Mouse (Mus musculus) heart, postnatal 14 days (tissue): ENCODE measurements at regions not wholly inside any gene's neighbourhood (a gene's known extent, or its start where the extent isn't known, plus 50 kb on each side); places are given as distances from the start of the nearest gene placed in this dataset.

ENCODE experiments used
- DNase-seq, 2 experiments: peaks; one replicate each; pipeline ENCODE4 v3.0.0; 2021 to 2022
- intact Hi-C: fragments of 180-260 bp; cut with DNase I; formaldehyde crosslinking; loops from one replicate; pipeline ENCODE4 v1.15.1; 2025

DNA sequence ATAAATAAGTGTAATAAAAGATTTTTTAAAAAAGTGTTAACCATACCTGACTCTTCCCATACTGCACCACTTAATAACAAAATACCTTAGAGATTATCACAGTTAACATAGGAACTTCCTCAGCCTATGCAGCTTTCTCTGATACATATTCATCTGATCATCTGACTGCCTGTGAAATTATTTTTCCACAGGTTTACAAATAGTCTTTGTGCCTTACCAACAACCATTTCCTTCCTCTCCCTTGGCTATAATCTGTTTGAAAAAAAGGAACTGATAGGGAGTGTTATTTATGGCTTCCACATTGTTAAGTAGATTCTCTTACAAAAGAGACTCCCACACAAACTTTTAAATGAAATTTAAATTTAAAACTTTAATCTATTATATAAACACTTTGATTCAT is 575.0 kb upstream of the B3galt2 start:
- DNase-seq: no peak

GRCm38 (mm10) chr1:143071781-143072382 is 568.6 kb upstream of the B3galt2 start:
- intact Hi-C loops: no loop called here
- DNase-seq: no peak

More for the DNA sequence above, 575.0 kb upstream of the B3galt2 start:
- intact Hi-C loops: no loop called here

DNA sequence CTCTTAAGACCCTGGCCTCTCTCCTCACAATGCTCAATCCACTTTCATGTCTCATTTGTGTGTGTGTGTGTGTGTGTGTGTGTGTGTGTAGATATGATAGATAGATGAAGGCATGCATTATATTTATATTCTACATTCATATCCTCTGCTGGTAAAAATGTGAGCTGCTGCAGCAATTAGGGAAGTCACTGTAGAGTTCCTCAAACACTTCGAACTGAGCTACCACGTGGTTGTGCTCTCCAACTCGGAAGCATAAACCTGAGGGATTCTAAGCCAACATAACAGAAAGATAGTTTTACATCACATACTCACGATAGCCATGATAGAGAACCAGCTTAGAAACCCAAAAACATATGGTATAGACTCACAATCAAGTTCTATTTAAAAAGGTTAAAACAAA is 565.5 kb upstream of the B3galt2 start:
- DNase-seq: no peak
- intact Hi-C loops: no loop called here

GRCm38 (mm10) chr1:143080441-143080840 is 560.0 kb upstream of the B3galt2 start:
- DNase-seq: no peak
- intact Hi-C loops: no loop called here

DNA sequence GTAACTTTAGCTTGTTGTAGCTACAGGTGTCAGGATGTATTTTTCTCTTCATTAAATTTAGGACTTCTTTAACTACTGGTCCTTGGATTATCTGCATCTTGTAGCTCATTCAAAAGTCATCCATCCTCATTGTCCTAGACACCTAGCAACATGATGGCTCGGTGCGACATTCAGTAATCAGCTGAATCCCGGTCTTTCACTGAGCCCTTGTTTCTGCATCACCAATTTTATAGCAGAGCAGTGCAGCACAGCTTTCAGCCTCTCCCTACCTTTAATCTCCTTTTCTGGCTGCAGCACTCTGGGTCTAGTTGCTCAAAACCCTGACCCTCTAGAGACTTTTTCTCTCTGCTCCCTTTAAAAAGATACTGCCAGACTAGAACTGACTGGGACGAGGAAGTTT is 543.6 kb upstream of the B3galt2 start:
- no peak for DNase-seq
- intact Hi-C loops: no loop called here

DNA sequence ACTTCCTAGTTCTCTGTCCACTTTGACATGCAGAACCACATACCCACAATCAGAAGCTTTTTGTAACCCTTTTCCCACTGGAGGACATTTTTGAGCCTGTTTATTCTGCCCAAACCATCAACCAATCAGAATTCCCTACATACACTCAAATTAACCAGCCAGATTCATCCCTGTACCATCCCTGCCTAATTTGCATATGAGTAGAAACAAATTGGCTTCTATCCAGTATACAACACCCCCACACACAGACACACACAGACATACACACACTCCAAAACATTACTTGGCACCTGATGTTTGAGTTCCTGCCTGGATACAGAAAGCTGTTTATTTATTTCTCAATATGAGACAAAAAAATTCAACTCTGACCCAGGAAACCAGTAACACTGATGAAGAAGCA is 542.2 kb upstream of the B3galt2 start:
- no peak for DNase-seq
- intact Hi-C loops: no loop called here

DNA sequence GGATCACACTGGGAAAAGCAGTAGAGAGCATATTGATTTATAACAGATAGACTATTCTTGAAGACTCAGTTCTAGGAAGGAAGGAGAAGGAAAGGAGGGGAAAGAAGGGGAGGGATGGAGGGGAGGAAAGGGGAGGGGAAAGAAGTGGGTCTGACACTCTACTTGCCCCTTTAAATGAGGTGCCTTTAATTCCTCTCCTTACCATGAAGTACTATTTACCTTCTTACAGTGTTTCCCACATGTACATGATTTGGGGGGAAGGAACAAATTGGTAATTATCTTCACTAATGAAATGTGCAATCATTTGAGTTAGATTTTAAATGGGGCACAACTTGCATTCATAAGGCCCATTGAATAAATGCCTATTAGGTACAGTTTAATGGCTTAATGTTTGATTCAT is 518.3 kb upstream of the B3galt2 start:
- intact Hi-C loops: no loop called here
- DNase-seq: no peak

DNA sequence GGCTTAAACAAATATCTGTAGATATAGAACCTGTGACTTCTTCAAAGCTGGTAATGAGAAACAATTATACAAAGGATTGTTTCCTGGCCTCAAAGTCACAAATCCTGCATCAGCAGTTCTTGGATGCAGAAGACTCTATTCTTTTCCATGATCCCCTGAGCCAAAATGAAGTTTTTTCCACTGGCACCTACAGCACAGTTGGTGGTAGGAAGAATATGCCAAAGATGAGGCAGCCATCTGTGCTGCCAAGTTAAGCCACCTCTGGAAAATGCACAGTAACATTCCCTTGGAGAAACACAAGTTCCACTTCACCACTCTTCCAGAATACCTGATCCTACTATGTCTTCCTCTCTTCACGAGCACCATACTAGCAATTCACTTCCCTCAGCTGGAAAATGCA is 510.2 kb upstream of the B3galt2 start:
- intact Hi-C loops: no loop called here
- DNase-seq: no peak

- no peak for DNase-seq
- intact Hi-C loops: no loop called here
Measured at GRCm38 (mm10) chr1:143132806-143133205, 507.7 kb upstream of the B3galt2 start.

DNA sequence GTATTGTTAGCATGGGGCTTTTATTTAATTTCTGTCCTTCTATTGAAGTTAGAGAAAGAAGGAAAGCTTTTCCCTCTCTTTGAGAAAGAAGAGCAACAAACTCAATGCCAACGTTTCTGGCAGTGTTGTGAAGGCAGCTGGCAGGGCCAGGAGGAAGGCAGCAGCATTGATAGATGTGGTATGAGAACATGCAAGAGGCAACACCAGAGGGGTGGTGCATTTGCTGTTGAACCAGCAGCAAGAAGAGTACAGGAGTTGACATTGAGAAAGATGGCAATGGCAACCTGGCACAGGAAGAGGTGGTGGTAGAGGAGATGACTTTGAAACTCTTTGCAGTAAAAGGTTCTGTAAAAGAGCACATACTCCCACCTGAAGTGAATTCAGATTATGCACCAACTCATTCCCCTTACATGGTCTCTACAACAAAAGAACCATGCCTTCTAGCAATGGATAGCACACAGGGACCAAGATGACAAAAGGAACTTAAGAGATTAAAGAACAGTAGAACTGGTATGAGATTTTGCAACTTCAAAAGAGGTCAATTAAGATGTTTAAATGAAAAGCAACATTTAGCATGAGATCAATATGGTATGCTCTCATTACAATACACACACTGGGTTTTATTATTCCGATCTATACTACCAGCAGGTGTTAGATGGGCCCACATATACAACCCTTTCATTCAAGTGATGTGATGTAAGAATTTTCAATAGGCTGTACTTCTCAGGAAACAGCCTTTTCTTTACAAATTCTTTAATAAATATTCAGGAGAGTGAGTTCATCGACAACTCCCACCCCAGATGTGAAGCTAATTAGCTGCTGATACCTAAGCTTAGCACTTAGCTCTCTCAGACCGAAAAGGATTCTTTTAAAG is 495.1 kb upstream of the B3galt2 start:
- intact Hi-C loops: no loop called here
- DNase-seq: no peak

- DNase-seq: peak in 1 of 2 experiments; percentile 1
- intact Hi-C loops: no loop called here
Measured at GRCm38 (mm10) chr1:143171286-143171685, 469.2 kb upstream of the B3galt2 start.

DNA sequence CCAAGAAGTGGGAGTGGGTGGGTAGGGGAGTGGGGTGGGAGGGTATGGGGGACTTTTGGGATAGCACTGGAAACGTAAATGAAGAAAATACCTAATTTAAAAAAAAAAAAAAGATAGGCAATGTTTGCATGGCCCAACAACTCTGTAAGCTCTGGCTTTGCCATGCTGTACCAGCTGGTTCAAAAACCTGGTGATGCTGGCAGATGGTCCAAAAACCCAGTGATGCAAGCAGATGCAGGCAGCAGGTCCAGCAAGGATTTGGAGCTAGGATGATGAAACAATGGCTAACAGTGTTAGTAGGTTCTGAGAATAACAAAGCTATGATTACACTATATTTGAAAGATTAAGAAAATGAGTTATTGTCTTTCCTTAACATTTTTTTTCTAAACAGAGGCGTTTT is 466.6 kb upstream of the B3galt2 start:
- intact Hi-C loops: no loop called here
- DNase-seq: no peak

- intact Hi-C loops: no loop called here
- no peak for DNase-seq
Measured at GRCm38 (mm10) chr1:143192167-143192793, 448.2 kb upstream of the B3galt2 start.

- intact Hi-C loops: no loop called here
- DNase-seq: no peak
Measured at GRCm38 (mm10) chr1:143200213-143200889, 440.1 kb upstream of the B3galt2 start.

GRCm38 (mm10) chr1:143200971-143201370 is 439.5 kb upstream of the B3galt2 start:
- intact Hi-C loops: no loop called here
- DNase-seq: no peak

GRCm38 (mm10) chr1:143202182-143202581 is 438.3 kb upstream of the B3galt2 start:
- no peak for DNase-seq

DNA sequence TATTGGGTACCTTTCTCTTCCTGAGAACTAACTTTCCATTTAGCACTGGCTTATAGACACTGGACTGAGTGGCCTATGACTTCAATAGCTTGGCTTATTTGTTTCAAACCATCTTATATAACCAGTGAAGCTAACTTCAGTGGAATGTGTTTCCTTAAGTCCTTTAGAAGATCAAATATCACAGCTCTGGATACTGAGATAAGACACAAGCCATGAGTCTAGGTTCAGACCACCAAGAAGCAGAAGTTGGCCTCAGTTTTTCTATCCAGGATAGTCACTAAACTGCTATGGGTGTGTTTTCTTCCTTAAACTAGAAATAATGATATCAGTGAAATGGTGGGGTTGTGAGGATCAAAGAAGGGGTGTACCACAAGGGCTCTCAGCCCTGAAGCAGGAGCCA is 436.4 kb upstream of the B3galt2 start:
- no peak for DNase-seq
- intact Hi-C loops: no loop called here

More at GRCm38 (mm10) chr1:143202182-143202581, 438.3 kb upstream of the B3galt2 start:
- intact Hi-C loops: no loop called here

DNA sequence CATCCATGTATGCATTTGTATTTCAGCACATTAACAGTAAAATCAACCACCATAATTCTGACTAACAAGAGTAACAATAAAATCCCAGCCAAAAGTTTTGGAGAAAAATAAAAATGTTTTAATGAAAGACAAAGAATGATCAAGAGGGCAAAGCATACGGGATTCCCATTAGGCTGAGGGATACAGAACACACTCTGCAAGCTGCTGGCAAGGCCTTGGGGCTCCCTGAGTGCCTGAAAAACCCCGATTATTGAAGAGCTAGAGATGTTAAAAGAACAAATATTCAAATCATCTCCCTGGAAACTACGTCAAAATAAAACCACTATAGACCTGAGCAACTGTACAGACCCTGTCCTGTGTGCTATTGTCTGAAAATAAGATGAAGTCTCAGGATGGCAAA is 433.5 kb upstream of the B3galt2 start:
- intact Hi-C loops: no loop called here
- DNase-seq: no peak

GRCm38 (mm10) chr1:143207399-143208065 is 432.9 kb upstream of the B3galt2 start:
- intact Hi-C loops: no loop called here
- no peak for DNase-seq

- intact Hi-C loops: no loop called here
Measured at GRCm38 (mm10) chr1:143217401-143217800, 423.1 kb upstream of the B3galt2 start.

DNA sequence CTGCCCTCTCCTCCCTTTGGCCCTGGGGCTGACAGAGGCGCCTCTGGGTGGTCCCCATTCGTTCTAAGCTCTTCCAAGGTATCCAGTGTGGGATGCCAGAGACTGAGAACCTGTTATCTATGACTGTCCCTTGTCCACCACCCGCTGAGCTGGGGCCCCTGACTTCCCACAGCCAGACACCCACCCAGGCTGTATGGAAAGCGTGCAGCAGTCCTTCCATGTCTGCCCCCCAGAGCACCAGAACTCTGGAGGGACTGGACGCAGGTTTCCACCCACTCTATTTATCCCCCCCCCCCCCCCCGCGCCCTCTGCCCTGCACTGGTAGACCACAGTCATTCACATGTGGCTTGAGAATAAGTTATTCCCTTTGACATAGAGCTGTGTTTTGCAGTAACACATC is 408.5 kb upstream of the B3galt2 start:
- DNase-seq: no peak
- intact Hi-C loops: no loop called here

More at GRCm38 (mm10) chr1:143217401-143217800, 423.1 kb upstream of the B3galt2 start:
- DNase-seq: no peak
